Mouse (Mus musculus): ENCODE results near the gene Sacm1l. TPM values are rescaled to one million over a fixed set of nuclear protein-coding genes. Genes with fewer than 3 reads are reported as not detected.

The Sacm1l gene
- polyA plus RNA-seq, 1 experiment from 2014 or later, result 49.6 TPM

Other genes with a start within 250 kb of the Sacm1l start
- 1,088 and 1,089 TPM in 2 replicates for gene Lars2, start 162.8 kb upstream of the Sacm1l start, polyA plus RNA-seq (2016; fragmentation: Nextera tagmentation; extraction: Ambion mirVana)
- 49.0 and 51.5 TPM in 2 replicates for gene Limd1, start 51.1 kb upstream of the Sacm1l start, polyA plus RNA-seq (2016; fragmentation: Nextera tagmentation; extraction: Ambion mirVana)
- 0.15 and 0.23 TPM in 2 replicates for gene Slc6a20b, start 102.8 kb downstream of the Sacm1l start, polyA plus RNA-seq (2016; fragmentation: Nextera tagmentation; extraction: Ambion mirVana)
- gene Ccr9, start 148.7 kb downstream of the Sacm1l start, polyA plus RNA-seq (2016; fragmentation: Nextera tagmentation; extraction: Ambion mirVana), result 0.18 and 0.29 TPM in 2 replicates
- 0.10 and 0.40 TPM in 2 replicates for gene Slc6a20a, start 149.1 kb downstream of the Sacm1l start, polyA plus RNA-seq (2016; fragmentation: Nextera tagmentation; extraction: Ambion mirVana)
- gene Lztfl1, start 187.9 kb downstream of the Sacm1l start, polyA plus RNA-seq (2016; fragmentation: Nextera tagmentation; extraction: Ambion mirVana), result 53.6 and 55.4 TPM in 2 replicates

Measured in embryonic facial prominence, embryonic 12.5 days (tissue).